Mouse (Mus musculus): ENCODE results near the gene Hcn3.

DNA sequence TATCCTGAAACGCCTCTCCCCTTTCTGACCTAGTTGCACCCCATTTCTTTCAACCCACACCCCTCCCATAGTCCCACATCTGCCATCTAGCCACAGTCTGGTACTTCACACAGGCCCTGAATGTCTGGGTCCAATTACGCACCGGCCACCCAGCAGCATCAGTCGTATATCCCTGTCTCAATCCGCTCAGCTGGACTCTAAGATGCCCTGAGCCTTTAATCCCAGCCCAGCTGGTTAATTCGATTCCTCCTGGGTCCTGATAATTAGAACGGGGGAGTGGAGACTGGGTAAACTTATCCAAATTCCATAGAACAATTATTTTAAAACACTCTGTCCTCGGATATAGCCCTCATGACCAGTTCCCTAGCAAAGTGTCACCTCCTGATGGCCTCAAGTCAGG lies 14.4 kb downstream of the Hcn3 start:
- TF ChIP-seq CTCF (IDR thresholded peaks at IDR 0.05; ENCODE audit: borderline replicate concordance, extremely low read depth, insufficient read depth, insufficient read length) = no peak
- TF ChIP-seq POLR2A (IDR thresholded peaks at IDR 0.05; ENCODE audit: borderline replicate concordance, extremely low read depth, insufficient read depth, insufficient read length, poor library complexity, severe bottlenecking) = no peak
